Mouse (Mus musculus) T-helper 17 cell (primary cell): Measurements from ENCODE around the gene Cbr2.
"Not testable (repeated sequence)": the region's sequence is repeated elsewhere in the genome, so short reads cannot be mapped to it uniquely, and the experiment has no call there.

Source experiments
- in situ Hi-C, 2 experiments: fragments of 300-600 bp; cut with MboI, MseI; formaldehyde crosslinking; loops; 1 replicate in 1 of 2; 2 replicates in 1 of 2; pipeline ENCODE4 v1.15.1; 2025; ENCODE audit warnings: high pct_unique_total_duplicates in 2 of 2

Cbr2 gene

GRCm38 (mm10) chr11:120731858-120732680 lies at the start of gene Cbr2:
Cbr2 (minus strand) TSS chr11:120732114.
- in situ Hi-C loops, result no loop called here

- in situ Hi-C loops, result not testable (repeated sequence)
These were observed 49.4 kb upstream of the Cbr2 start for GRCm38 (mm10) chr11:120781361-120781760.

GRCm38 (mm10) chr11:120779876-120780275 lies 48.0 kb upstream of the Cbr2 start:
- in situ Hi-C loops, result loop anchor here (5.0 kb wide), 1 partner anchor 63 kb away; no protein-coding TSS in a partner anchor

- in situ Hi-C loops, result loop anchor here (5.0 kb wide), 1 partner anchor 60 kb away; no protein-coding TSS in a partner anchor
These were observed 45.2 kb upstream of the Cbr2 start for GRCm38 (mm10) chr11:120777123-120777522.

- in situ Hi-C loops, result loop anchor here (5.0 kb wide), 1 partner anchor 59 kb away; no protein-coding TSS in a partner anchor
These were observed 44.0 kb upstream of the Cbr2 start for GRCm38 (mm10) chr11:120775774-120776469.

GRCm38 (mm10) chr11:120773463-120774190 lies 41.7 kb upstream of the Cbr2 start:
- in situ Hi-C loops, result no loop called here

GRCm38 (mm10) chr11:120772749-120773148 lies 40.8 kb upstream of the Cbr2 start:
- in situ Hi-C loops, result no loop called here

- in situ Hi-C loops, result no loop called here
These were observed 36.3 kb upstream of the Cbr2 start for GRCm38 (mm10) chr11:120768206-120768605.

- in situ Hi-C loops, result not testable (repeated sequence)
These were observed 35.1 kb upstream of the Cbr2 start for GRCm38 (mm10) chr11:120767023-120767422.

GRCm38 (mm10) chr11:120763121-120763999 lies 31.4 kb upstream of the Cbr2 start:
- in situ Hi-C loops, result not testable (repeated sequence)

GRCm38 (mm10) chr11:120762672-120763041 lies 30.7 kb upstream of the Cbr2 start, which contains the start of gene Hmga1b:
Hmga1b (plus strand) TSS chr11:120762794.
- in situ Hi-C loops, result not testable (repeated sequence)

- in situ Hi-C loops, result no loop called here
These were observed 30.1 kb upstream of the Cbr2 start for GRCm38 (mm10) chr11:120761811-120762671.

- in situ Hi-C loops, result no loop called here
These were observed 28.3 kb upstream of the Cbr2 start for GRCm38 (mm10) chr11:120760236-120760635.

GRCm38 (mm10) chr11:120751606-120752005 lies 19.7 kb upstream of the Cbr2 start:
- in situ Hi-C loops, result no loop called here

GRCm38 (mm10) chr11:120749430-120749829 lies 17.5 kb upstream of the Cbr2 start:
- in situ Hi-C loops, result loop anchor here in 1 of 2 experiments (10.0 kb wide), 1 partner anchor 1125 kb away; no protein-coding TSS in a partner anchor

GRCm38 (mm10) chr11:120747974-120748373 lies 16.1 kb upstream of the Cbr2 start:
- in situ Hi-C loops, result loop anchor here in 1 of 2 experiments (10.0 kb wide), 1 partner anchor 1123 kb away; no protein-coding TSS in a partner anchor

- in situ Hi-C loops, result loop anchor here in 1 of 2 experiments (10.0 kb wide), 1 partner anchor 1119 kb away; no protein-coding TSS in a partner anchor
These were observed 12.3 kb upstream of the Cbr2 start for GRCm38 (mm10) chr11:120744121-120744701.

- in situ Hi-C loops, result loop anchor here in 1 of 2 experiments (10.0 kb wide), 1 partner anchor 1116 kb away; no protein-coding TSS in a partner anchor
These were observed 9.1 kb upstream of the Cbr2 start for GRCm38 (mm10) chr11:120740981-120741380.

- in situ Hi-C loops, result no loop called here
These were observed 4.5 kb upstream of the Cbr2 start for GRCm38 (mm10) chr11:120736424-120736823.
